ENCODE assay signal across 21 mouse cellular contexts in the genomic region with DNA sequence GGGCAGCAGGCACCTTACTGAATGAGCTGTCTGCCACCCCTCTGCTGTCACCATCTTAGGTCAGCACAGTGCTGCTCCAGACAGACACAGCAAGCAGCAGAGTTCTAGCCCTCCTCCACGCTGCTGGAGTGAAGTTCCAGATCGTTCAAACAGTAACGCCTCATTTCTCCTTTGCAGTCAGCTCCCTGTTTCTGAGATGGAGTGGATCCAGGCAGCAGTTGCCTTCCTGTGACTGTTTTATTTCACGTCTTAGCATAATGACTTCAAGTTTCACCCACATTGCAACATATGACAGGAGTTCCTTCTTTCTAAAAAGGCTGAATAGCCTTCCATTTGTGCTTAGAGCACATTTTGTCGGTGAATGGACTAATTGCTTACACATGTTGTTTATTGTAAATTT. TPM values are rescaled to one million over a fixed set of nuclear protein-coding genes. Genes with fewer than 3 reads are reported as not detected.
DNase-seq lines count a peak whose midpoint lies in the region; ATAC-seq lines count a peak whose summit lies in the region.
"Had no signal": no experiment of that assay in that cellular context is flagged by ENCODE, and none has a peak within 500 bp of the region (broad histone marks: within the 10 kb centered on the region; RNA-seq: fewer than 3 reads in every experiment).

No protein-coding gene starts in this region.

- peak; percentile 57 for ATAC-seq in common myeloid progenitor, adult 5-6 weeks (replicated peaks; ENCODE audit: low read depth, poor library complexity, severe bottlenecking)
- peak; percentile 90 for ATAC-seq in megakaryocyte progenitor cell, adult 5-6 weeks (replicated peaks; ENCODE audit: poor library complexity)
- ATAC-seq: forebrain, embryonic 13.5 days; hindbrain, postnatal 0 days; intestine, embryonic 16.5 days had no signal

- DNase-seq in heart, adult 11 months = peak; percentile 90
- no peak for DNase-seq in heart, postnatal 36 days
- peak; percentile 33 for DNase-seq in 416B (ENCODE audit: low read depth)
- no peak for DNase-seq in frontal cortex, postnatal 36 days (ENCODE audit: low spot score in 2 of 2)
- DNase-seq in lung, adult 18-20 months = no peak
- no peak for DNase-seq in spleen, postnatal 4 days (ENCODE audit: low spot score in 2 of 2)
- DNase-seq: adrenal gland, postnatal 14 days; cerebellum, adult 2 months; cerebellum, postnatal 14 days; gastrocnemius, postnatal 25 days; kidney, adult 8-10 months; kidney, postnatal 4 days; liver; right cerebral cortex, postnatal 14 days; thymus, adult 2 months had no signal

- intact Hi-C loops in heart, postnatal 36 days (cut with DNase I) = no loop called here

RNA-seq across cellular contexts. Expression of a gene that starts 10.3 kb away (rescaled TPM):
- under 1 TPM; 0.44 to 0.54 TPM for total RNA-seq in heart, postnatal 36 days (2021)
- total RNA-seq in common myeloid progenitor, adult 5-6 weeks (2017) = 3.3 TPM in 2 replicates
- total RNA-seq in megakaryocyte progenitor cell, adult 5-6 weeks (2015) = 2.7 and 4.3 TPM in 2 replicates
- total RNA-seq in megakaryocyte progenitor cell, adult 5-6 weeks (2017) = 3.6 and 7.2 TPM in 2 replicates
- total RNA-seq: MEL had no signal

Comparison
In these comparisons a context has a peak if more than half of its experiments do, and no peak if none do; other contexts are left out.
1. DNase-seq: peak in heart, adult 11 months (single experiment) and 416B (single experiment); none in heart, postnatal 36 days (0 of 2), frontal cortex, postnatal 36 days (0 of 2), lung, adult 18-20 months (0 of 2) and spleen, postnatal 4 days (0 of 2).